Mouse (Mus musculus) olfactory bulb, adult 2 months (tissue): ENCODE results near the gene Hist1h2ak.

Experiments
- CTCF ChIP-seq: fragments of 200-500 bp; IDR thresholded peaks from 2 replicates; pipeline ENCODE4 v1.5.1; 2012; ENCODE audit warnings: low read depth, mild to moderate bottlenecking, low read length, moderate library complexity; ENCODE audit not compliant: insufficient read depth
- POLR2A ChIP-seq: fragments of 200-500 bp; IDR thresholded peaks from 2 replicates; pipeline ENCODE4 v1.6.1; 2012; ENCODE audit warnings: mild to moderate bottlenecking, low read depth, low read length, moderate library complexity; ENCODE audit not compliant: insufficient read depth

GRCm38 (mm10) chr13:21715131-21715863 is 38.3 kb downstream of the Hist1h2ak start:
- TF ChIP-seq CTCF (no peak), POLR2A (no peak)
